Mouse (Mus musculus) brain, embryonic 18.5 days (tissue): ENCODE measurements at regions not wholly inside any gene's neighbourhood (a gene's known extent, or its start where the extent isn't known, plus 50 kb on each side); places are given as distances from the start of the nearest gene placed in this dataset.

Source experiments
- DNase-seq: peaks from one replicate; pipeline ENCODE4 v3.0.0-alpha.2; 2012; ENCODE audit warnings: low read depth, low spot score

DNA sequence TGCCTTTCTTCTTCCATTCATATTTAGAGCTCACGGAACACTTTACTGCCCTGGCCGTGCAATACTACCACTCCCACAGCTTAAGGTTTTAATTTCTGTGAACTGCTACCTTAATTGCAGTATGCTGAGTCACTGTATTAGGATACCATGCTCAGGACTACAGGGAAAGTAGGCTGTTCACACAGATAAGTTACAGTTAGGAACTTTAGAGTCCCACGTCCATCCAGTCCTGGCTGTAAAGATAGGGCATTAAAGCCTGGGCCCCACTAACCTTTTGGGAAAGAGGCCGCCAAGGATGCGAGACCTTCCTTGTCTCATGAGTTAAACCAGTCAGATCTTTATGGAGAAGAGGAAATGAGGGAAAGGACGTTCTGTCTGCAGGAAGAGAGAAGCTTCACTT lies 574.6 kb downstream of the Stpg2 start:
- no peak for DNase-seq

DNA sequence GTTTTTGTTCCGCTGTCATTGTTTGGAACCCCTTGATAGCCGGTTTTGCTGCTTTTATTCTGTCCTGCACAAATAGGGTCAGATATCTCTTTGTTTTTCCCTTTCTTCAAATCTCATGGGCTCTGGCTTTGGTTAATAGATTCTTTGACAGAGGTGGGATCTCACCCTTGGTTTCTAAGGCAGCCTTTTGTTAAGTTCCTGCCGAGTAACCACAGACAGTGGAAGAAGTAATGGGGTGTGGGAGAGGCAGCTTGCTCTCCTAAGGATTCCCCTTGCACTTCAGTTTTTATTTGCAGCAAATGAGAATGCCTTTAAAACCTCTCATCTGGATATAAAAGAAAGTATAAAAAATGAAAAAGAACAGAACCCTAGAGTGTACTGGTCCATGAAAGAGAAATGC lies 577.9 kb downstream of the Stpg2 start:
- no peak for DNase-seq

DNA sequence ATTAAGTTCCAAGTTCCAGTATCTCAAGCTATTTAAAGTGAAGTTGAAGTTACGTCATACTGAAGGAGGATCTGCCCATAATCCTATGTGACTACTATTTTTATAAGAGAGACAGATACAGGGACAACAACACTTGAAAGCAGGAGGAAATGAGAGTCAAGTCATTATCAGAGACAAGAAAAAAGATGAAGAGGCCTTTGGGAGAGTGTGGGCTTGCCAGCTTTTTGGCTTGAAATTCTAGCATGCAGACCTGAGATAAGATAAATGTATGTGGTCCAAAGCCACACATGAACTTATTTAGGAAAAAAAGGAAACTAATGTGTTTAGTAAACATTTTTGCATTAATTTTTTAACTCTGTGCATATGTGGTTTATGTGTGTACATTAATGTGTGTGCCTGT lies 581.0 kb downstream of the Stpg2 start:
- no peak for DNase-seq

DNA sequence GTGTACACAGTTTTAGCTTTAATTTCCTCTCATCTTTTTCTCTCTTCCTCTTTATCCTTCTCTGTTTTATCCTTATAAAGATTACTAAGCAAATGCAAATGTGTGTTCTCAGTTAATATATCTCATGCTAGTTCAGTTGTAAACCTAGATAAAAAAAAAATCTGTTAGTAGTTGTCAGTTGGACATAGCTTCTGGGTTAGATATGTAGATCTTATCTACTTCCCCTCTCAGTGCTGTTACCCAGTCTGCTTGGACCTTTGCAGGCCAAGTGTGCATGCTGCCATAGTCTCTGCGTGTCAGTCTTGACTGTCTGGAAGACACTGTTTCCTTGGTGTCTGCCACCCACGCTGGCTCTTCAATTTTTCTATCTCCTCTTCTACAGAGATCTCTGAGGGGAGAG lies 583.4 kb downstream of the Stpg2 start:
- no peak for DNase-seq

DNA sequence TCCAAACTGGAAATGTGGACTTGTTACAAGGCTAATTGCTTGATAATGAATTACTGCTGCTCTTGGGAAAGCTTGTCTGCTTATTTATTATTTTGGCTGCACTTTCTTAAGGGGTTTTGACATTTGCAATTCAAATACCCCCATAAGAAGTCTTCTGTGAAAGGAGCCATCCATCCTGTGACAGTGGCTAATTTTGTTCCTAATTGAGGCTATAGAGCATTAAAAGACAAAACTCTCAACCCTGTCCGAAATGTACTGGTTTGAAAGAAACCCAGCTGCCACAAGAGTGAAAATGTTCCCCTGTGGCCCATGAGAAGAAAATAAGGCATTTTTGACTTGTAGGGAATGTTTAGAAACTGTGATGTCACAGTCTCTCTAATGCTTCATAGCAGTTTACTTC lies 591.2 kb downstream of the Stpg2 start:
- no peak for DNase-seq

DNA sequence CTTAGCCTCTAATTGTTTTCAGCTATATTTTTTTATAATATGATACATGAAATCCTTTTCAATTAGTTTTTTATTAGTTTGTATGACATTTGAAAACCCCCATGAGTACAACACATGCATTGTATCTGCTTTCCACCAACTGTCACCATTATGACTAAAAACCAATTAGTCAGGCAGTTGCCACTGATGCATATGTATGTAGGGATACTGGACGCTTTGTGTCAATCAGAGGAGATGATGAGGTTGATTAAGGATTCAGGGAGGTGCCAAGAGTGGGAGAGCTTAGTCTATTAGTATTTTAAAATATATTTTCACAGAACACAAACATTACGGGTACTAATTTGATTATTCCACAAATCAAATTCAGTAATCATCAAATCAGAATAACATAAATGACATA lies 593.6 kb downstream of the Stpg2 start:
- no peak for DNase-seq

DNA sequence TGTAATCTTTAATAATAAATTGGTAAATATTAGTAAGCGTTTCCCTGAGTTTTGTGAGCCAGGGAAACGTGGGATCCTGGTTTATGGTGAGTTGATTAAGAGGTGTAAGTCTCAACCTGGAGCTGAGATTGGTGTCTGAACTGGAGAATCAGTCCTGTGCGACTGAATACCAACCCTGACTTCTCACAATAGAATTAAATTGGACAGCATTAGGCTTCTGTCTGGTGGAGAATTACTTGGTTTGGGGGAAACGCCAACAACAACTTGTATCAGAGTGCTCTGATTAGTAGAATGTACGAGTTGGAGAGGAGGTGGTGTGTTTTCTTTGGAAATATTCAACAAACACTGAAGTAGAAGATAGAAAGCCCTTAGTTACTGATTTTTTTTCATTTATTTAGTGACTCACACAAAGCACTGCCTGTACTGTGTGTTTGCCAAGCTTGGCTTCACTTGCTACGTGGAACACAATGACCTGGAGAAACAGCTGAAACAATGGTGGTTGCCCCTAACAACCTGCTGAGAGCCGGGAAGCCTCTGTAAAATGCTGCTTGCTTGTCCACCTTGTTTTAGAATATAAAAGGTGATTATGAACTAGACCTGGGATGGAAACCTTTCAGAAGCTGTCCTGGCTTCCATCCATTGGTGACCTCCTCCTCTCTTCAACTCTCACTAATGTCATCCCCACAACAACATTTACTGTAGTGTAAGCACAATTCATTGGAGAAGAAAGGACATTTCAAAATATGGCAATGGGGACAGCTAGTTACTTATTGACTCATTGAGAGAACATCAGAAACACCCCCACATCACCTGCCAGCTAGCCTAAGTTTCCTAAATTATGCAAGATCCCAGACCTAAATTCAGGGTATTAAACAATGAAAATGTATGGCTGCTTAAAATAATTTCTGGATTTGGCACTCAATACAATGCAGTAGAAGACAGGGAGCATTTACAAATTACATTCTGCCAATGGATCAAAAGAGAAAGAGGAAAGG lies 597.5 kb downstream of the Stpg2 start:
- DNase-seq = no peak

DNA sequence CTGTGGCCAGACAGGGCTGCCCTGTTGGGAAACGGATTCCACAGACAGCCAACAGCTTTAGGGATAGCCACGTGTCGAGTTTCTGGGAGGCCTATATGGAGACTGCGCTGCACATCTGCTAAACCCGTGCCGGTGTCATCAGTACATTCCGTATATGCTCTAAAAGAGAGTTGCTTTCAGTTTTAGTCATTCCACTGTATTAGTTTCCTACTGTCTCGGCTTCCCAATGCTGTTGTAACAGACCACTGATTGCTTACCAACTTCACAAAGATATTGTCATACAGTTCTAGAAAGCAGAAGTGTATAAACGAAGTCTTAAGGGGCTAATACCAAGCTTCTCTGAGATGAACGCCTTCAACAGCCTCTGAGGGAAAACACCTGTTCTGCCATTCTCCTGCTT lies 622.5 kb downstream of the Stpg2 start:
- DNase-seq = no peak

DNA sequence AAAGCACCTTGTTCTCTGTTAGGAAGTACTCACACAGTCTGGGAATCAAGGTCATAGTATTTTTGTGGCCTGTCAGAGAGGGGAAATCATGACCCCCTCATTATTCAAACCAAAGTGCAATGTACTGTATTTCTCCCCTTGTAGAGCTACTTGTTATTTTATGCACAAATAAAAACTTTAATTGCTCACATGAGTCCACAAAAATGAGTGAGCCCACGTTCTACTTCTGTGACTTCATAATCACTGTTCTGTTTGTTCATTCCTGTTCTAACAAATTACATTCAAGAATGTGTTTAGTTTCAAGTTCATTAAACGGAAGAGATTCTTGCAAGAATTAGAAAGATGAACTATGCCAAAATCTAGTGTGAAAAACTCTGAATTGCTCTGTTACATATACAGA lies 623.1 kb downstream of the Stpg2 start:
- no peak for DNase-seq

DNA sequence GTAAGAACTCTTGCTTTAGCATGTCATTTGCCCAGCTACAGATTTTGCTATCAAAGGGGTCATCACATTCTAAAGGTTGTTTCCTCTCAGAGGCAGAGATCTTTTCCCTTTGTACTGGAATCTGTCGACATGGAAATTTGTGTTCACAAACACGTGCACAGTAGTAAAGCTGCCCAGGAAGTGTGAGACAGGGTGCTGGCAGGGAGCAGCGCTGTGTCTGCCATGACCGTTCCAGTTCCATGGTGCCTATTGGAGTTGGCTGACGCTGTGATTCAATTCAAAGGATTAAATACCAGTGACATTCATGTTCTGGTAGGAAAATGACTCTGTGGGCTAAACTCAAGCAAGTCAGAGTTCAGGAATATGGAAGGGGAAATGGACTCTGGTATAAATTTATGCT lies 627.1 kb downstream of the Stpg2 start:
- DNase-seq = no peak

DNA sequence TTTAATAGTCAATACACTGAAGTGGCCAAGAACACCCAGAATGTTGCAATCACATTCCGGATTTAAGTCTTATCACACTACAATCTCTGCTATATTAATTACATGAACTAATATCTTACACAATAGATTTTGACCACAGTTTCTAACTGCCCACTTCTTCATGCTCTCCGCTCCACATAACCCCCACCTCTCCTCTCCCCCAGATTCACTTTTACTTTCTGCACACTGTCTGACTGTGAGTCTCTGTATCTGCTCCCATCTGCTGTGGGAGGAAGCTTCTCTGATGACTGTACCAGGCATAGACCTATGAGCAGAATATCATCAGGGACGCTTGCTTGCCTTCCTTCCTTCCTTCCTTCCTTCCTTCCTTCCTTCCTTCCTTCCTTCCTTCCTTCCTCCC lies 636.5 kb downstream of the Stpg2 start:
- no peak for DNase-seq

DNA sequence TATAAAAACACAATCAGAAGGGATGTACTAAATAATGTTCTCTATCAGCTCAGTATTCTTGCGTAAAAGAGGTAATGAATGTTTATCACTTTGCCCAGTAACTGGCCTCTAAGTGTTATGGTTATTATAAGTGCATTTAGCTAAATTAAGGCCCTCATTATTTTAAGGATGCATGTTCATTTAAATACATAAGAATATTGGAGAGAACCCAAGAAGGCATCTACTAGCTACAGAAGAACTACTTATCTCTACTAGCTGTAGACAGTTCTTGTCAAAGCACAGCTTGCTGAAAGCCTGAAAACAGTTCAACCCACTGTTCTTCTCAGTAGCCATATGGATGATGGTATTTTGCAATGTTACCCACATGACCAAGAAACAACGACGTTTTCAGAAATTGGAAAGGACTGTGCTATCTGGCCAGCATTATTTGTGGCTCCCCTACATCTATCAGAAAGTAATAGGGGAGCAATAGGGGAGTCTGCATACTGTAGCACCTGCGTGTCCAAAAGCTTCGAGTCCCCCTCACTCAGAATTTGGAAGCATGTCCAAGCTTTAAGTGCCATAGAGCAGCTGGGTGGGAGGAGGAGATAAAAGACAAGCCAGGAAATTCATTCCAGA lies 637.6 kb downstream of the Stpg2 start:
- DNase-seq = peak; percentile 47

DNA sequence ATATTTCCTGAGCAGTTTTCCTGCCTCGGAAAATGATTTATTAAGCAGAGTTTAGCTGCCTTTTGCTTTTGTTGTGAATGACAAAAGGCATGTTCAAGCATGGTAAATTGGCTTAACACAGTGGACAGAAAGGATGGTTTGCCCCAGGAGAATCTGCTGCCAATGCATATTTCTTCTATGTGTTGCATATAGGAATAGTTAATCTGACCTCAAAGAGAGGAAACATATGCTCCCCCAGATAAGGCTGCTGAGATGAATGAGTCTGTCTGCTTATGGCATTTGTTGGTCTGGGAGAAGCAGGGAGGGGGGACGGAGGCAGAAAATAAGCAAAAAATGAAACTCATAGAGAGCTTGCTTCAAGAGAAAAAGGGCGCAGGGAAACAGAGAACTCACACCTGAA lies 638.9 kb downstream of the Stpg2 start:
- no peak for DNase-seq

DNA sequence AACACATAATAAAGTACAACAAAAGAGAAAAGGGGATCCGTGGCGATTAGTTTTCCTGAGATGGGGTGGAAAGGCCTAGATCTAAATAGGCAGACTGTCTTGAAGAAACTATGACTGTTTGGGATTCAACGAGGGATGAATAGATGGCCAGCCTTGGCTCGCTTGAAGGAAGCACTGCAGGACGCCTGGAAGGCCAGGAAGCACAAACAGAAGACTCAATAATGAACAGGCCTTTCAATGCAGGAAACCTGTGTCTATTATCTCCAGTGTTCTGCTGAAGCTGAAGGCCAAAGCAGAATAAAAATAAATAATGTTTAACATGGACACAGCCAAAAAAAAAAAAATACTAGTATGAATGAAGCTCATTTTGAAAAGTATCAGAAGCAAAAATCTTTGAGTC lies 642.3 kb downstream of the Stpg2 start:
- no peak for DNase-seq

DNA sequence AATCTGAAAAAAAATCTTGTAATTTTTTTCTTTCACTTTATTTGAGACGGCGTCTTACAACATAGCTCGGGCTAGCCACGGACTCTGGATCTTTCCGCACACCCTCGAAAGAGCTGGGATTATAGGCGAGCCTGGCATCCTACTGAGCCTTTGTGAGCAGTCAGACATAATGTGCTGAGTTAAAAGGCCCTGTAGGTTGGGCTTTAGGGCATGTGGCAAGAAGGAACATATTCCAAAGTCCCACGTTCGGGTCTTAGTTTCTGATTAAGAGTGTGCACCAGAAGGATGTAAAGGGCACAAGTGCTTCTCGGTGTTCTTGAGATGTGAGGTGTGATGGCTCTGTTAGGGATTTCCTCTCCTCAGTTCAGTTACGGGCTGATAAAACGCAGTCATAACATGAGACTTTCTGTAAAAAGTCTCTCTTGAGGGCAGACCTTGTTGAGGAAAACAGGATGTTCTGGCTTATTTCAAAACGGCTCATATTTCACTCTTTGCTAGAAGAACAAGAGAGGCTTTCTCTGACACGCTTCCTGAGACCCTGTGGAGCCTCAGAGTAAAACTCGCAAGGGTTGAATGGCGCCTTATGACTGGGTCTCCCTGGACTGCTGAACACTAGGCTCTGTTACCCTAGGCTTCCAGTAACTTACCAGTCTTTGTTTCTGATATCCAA lies 654.6 kb downstream of the Stpg2 start:
- DNase-seq = no peak

DNA sequence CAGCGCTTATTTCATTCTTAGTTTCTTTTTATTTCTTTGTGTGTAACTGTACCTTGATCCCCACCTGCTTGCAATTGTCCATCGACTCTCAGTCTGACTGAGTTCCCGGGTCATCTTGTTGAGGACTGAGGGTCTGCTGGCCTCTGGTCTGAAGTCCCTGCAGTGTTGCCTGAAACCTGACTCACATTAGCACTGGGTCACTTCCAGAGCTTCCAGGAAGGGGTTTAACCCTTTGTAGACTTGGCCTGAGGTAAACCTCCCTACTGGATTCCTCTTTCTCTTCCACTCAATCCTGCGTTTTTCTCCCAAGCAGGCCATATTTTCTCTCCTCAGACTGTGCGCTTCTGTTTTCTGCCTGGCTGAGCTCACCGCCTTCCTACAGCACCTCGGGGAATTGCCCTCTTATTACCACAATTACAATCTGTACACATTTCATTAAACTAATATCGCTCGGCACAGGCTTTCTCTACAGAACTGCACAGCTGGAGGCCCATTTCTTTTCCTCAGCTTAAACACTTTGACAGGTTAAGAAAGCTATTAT lies 655.4 kb downstream of the Stpg2 start:
- DNase-seq = no peak

DNA sequence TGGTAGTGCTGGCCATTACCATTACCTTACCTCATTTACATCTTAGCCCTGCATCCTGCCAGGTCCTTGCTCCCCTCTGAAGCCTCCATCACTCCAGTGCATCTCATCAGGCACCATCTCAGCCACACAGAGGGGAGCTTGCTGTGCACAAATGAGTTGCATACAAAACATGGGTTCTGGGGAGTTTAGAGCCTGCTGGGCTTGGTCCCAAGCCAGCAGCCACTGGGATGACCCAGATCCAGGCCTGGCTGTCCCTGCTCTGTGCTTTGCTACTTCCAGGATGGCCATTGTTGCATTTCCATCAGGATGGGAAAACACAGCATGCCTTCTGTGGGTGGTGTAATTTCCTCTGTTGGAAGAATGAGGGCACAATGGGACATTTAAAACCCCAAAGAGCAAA lies 660.8 kb downstream of the Stpg2 start:
- DNase-seq = no peak

DNA sequence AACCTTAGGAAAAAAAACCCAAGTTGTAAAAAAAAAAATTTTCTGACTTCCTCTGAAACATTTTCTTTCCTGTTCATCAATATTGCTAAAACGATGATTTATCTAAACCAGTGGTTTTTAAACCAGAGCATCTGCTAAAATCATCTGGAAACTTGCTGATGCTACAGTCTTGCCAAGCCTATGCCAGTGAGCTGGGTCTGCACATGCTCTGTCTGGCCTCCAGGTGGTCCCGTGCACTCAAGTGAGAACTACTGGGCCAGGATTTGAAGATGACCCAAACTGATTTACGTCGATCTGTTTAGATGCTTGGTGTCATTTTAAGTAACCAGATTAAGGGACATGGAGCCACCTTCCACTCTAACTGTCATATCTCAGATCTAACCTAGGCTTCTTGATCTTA lies 661.5 kb downstream of the Stpg2 start:
- DNase-seq = no peak

DNA sequence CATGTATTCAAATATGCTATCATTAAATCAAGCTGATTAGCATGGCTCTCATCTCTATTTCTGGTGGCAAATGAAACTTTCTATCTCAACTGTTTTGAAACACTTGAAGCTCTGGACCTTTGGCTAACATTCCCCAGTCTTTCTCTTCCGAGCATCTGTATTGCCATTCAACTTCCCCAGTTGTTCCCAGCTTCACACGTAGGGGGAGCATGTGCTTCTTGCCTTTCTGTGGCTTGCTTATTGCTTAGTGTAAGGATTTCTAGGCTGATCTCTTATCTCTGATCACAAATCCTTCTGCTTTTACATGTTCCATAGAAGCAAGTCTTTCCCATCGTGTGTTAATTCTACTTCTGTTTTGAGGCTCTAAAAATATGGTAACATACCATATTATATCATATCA lies 662.0 kb downstream of the Stpg2 start:
- DNase-seq = no peak

DNA sequence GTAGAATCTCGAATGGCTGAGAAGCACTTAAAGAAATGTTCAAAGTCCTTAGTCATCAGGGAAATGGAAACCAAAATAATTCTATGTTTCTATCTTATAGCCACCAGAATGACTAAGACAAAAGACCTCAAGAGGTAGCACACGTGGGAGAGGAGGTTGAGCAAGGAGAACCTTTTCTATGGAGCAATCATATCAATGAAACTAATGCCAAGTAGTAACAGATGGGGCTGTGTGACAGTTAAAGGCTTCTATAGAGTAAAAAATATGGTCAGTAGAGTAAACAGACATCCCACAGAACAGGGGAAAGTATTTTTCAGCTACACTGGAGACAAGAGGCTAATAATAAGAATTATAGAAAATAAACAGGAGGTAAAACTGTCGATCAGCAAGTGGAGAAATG lies 664.3 kb downstream of the Stpg2 start:
- DNase-seq = no peak

DNA sequence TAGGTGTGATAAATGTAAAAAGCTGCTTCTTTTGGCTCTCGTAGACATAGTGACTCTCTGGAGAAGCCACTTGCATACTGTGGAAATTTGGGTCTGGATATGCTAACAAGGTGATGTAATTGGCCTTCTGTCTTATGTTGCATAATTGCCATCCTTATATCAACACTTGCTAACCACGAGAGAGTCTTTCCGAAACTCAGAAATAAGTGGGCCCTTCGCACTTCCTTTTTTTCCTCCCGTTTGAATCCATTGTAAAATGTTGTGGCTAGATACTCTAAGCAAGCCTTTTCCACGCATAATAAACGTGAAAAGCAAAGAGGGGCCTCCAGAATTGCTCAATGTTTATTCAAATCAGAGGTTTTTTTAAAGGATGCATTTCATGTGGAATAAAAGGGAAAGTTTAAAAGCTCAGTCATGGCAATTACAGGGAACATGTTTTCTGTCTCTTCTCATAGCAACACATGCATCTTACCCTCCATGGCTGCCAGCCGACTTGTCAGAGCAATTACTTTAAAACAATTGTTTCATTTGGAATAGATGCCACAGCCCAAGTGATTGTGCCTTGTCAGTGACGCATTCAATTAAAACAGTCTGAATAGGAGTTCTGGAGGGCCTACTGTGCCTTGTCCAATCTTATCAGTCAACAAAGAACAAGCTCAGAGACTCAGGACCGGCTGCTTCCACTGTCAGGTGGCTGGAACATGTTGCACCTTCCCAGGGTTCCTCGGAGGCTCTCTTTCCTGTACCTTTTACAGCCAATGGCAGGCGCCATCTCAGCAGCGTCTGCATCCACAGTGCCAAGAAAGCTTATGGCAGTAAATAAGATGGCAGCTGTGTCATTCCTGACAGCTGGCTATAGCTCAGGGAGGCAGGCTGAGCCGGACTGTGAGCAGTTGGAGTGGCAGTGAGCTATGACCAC lies 680.7 kb downstream of the Stpg2 start:
- DNase-seq = peak; percentile 74
